Mouse (Mus musculus) heart, adult 2 months (tissue): ENCODE results near the gene Arfgef3.
"Not testable (repeated sequence)": the region's sequence is repeated elsewhere in the genome, so short reads cannot be mapped to it uniquely, and the experiment has no call there.

ENCODE experiments used
- CTCF ChIP-seq: fragments of 200-600 bp; IDR thresholded peaks from 2 replicates; pipeline ENCODE4 v1.8.1; 2022; ENCODE audit warnings: antibody characterized with exemption, mild to moderate bottlenecking, moderate library complexity
- POLR2A ChIP-seq: fragments of 200-500 bp; IDR thresholded peaks from 2 replicates; pipeline ENCODE4 v1.6.1; 2011; ENCODE audit warnings: mild to moderate bottlenecking, low read depth, low read length, control low read depth; ENCODE audit not compliant: insufficient read depth

- TF ChIP-seq CTCF, POLR2A: not testable (repeated sequence)
Measured at GRCm38 (mm10) chr10:18559076-18559475, 184.7 kb downstream of the Arfgef3 start.
